Mouse (Mus musculus) frontal cortex, adult (tissue): ENCODE measurements around the gene Klk1b16.
"Not testable (repeated sequence)": the region's sequence is repeated elsewhere in the genome, so short reads cannot be mapped to it uniquely, and the experiment has no call there.

Source experiments
- ATAC-seq: cut with Nextera tagmentation; 2 replicates; pipeline ENCODE4 v1.9.2; 2017; ENCODE audit warnings: mild to moderate bottlenecking, moderate library complexity, mixed read lengths; ENCODE audit not compliant: low TSS enrichment

Klk1b16 gene

DNA sequence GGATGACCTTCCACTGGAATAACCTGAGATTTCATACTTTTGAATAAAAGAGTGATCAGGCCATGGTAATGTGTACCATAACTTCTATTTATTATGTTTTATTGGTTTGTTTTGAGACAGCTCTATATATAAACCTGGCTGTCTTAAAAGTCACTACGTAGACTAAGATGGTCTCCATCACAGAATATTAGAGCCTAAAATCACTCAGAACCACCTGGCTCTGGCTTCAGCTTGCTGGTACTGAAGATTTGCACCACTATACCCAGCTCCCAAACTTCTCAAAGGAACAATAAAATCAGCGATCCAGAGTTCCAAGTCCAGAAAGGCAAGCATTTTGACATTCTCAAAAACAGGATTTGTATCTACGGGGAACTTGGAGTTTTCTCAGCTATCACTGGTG, at the start of gene Klk1b16:
TSS of gene Klk1b16 (plus strand) at position 301 of the 400 bp plus-strand sequence.
- no peak for ATAC-seq

GRCm38 (mm10) chr7:44096111-44096510, 40.5 kb upstream of the Klk1b16 start:
- ATAC-seq: no peak

DNA sequence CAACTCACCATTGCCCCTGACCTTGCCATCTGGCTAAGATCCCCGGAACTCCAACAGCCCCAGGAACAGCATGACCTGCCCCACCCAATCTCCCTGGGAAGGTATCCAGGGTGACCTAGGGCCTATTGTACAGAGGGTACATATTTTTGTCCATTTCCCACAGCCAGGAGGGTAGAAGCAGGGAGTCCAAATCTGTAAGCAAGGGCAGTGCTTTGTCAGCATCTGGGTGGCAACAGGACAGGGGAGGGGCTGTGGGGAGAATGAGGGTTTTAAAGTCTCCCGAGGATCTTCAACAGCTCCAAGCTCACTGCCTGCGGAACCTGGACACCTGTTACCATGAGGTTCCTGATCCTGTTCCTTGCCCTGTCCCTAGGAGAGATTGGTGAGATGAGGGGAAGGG, 34.5 kb upstream of the Klk1b16 start, which contains the start of gene Klk1b21:
TSS of gene Klk1b21 (plus strand) at position 301 of the 400 bp plus-strand sequence.
- not testable (repeated sequence) for ATAC-seq

GRCm38 (mm10) chr7:44112373-44112772, 24.2 kb upstream of the Klk1b16 start, which contains the start of gene Klk1b22:
Gene Klk1b22, plus strand, starts transcription at chr7:44112673.
- no peak for ATAC-seq

GRCm38 (mm10) chr7:44123445-44123844, 13.1 kb upstream of the Klk1b16 start:
- ATAC-seq: no peak

DNA sequence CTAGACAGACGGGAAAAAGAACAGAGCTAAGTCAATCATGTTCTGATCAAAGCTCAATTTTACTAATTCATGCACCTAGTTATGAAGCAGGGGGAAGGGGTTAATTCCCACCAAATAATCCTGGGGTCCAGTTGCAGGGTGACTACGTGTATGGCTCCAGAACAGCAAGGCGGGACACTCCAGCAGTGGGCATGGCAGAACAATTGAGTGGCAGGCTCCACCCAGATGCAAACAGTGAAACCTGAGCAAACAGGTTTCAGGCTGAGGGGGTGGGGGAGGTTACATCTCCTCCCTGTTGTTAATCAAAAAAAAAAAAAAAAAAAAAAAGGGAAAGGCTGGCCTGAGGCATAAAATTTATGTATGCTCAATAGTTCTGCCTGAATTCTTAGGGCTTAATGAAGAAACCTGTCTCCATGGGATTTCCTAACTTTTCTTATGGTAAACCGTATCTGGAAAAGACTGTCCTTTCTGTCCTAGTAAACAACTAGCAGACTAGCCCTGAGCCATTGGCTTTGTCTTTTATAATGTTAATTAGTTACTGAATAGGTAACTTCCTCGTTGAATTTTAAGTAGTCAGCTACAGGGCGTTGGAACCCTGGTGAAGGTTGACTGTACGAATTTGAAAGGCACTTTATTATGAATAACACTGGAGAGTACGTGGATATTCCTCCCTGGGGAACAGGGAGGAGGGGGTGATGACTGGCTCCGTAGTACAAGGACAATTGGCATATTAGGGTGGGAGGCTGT, 42.9 kb downstream of the Klk1b16 start:
- no peak for ATAC-seq

GRCm38 (mm10) chr7:44186516-44186915, 49.9 kb downstream of the Klk1b16 start:
- ATAC-seq: not testable (repeated sequence)

DNA sequence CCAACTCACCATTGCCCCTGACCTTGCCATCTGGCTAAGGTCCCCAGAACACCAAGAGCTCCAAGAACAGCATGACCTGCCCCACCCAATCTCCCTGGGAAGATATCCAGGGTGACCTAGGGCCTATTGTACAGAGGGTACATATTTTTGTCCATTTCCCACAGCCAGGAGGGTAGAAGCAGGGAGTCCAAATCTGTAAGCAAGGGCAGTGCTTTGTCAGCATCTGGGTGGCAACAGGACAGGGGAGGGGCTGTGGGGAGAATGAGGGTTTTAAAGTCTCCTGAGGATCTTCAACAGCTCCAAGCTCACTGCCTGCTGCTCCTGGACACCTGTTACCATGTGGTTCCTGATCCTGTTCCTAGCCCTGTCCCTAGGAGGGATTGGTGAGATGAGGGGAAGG, 51.4 kb downstream of the Klk1b16 start, which contains the start of gene Klk1b24:
TSS of gene Klk1b24 (plus strand) at position 301 of the 400 bp plus-strand sequence.
- not testable (repeated sequence) for ATAC-seq
